Mouse (Mus musculus) common myeloid progenitor, adult 5-6 weeks (primary cell): ENCODE measurements around the gene Phlda1. TPM values are rescaled to one million over a fixed set of nuclear protein-coding genes. Genes with fewer than 3 reads are reported as not detected.

Source experiments
- ATAC-seq: replicated peaks from 2 replicates; pipeline ENCODE4 v1.8.0; 2016; ENCODE audit warnings: low read depth, mild to moderate bottlenecking, moderate TSS enrichment, inconsistent platforms; ENCODE audit not compliant: poor library complexity, severe bottlenecking
- total RNA-seq: library from RNA; stranded (forward); fragments of 200-1000, 187-1606 nt; gene quantifications from 2 replicates; pipeline ENCODE4 v1.2.3, GENCODE M21; 2017

Phlda1 gene
- total RNA-seq, 1 experiment from 2014 or later, result 1.9 TPM

DNA sequence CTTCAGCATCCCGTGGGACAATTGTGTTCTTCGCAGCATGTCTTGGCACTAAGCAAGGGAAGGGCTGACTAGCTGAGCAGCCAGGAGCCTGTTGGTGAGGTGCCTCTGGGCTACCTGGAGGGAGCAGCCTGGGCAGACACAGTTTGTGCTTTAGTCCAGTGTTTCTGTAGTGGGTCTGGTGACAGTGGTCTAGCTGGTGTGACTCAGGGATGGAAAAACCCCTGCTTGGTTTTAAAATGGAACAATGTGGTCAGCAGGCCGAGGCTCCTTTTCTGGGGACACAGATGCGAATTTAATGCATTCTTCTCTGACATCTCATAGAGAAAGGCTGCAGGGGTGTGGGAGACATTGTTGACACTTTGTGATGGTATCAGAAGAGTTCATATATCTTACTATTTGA is 16.1 kb downstream of the Phlda1 start:
- ATAC-seq, result no peak

GRCm38 (mm10) chr10:111523894-111524293 is 17.8 kb downstream of the Phlda1 start:
- no peak for ATAC-seq

GRCm38 (mm10) chr10:111527057-111527456 is 21.0 kb downstream of the Phlda1 start:
- no peak for ATAC-seq

DNA sequence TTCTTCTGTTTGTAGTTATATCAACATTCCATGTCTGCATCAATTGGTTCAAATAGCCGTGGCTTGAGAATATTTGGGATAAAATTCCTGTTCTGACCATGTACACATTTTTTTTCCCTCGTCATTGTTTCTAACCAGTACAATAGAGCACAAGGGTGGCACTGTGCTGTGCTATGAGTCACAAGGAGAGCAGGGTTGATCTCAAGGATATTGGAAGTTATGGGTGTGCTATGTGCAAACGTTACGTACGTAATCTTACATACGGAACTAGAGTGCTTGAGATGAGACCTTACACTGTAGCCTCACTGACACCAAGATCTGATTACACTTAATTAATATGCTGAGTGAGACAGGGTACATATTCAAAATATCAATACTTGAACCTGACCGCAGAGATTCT is 21.5 kb downstream of the Phlda1 start:
- no peak for ATAC-seq

DNA sequence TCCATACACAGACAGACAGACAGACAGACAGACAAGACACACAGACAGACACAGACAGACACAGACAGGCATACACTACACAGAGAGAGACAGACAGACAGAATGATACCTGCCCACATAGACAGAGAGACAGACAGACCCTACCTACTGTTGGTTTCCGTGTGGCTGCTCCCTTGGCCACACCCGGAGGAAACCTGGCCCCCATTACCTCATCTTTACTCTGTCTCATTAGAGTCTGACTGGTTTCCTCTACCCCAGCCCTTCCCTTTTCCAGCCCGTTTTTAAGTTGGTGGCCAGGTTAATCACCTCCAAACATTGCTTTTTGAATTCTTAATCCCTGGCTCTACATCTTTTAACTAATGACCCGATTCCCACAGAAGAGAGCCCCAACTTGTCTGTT is 22.2 kb downstream of the Phlda1 start:
- ATAC-seq, result no peak

- no peak for ATAC-seq
These were observed 24.3 kb downstream of the Phlda1 start for GRCm38 (mm10) chr10:111530398-111530797.

- ATAC-seq, result no peak
These were observed 28.6 kb downstream of the Phlda1 start for GRCm38 (mm10) chr10:111534691-111535090.

DNA sequence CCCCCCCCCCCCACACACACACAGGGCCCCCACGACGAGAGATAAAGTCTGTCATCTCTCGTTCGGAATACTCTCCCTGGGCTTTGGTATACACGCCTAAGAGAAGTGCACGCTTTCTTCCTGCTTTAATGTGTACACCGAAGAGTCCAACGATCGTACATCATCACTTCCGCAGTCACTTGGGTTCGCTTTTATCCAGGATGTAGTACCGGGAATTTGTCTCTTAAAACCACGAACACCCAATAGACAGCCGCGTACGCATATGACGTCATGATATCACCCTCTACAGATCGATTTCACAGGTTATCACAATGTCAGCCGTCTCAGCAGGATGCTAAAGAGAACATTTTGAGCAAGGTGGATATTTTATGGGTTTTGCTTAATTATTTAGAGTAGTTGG is 31.3 kb downstream of the Phlda1 start:
- ATAC-seq, result no peak

- ATAC-seq, result peak; percentile 96
These were observed 33.7 kb downstream of the Phlda1 start for GRCm38 (mm10) chr10:111539724-111540324.

DNA sequence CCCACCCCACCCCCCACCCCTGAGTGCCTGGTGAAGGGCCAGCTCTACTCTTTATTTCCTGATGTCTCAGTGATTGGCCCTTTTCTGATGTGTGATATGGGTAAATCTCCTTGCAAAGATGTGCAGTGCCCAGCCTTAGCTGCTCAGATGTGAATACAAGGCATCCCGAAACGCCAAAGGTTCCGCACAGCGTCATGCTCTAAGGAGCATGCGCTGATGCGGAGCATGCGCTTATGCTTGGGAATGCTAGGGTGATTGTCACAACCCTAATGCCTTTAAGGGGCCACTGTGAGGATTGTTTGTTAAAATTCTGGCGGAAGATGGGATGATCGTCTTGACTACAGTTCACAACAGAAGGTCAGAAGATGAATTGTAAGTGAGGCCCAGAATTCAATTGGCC is 34.6 kb downstream of the Phlda1 start:
- ATAC-seq, result no peak

GRCm38 (mm10) chr10:111543106-111543505 is 37.0 kb downstream of the Phlda1 start:
- ATAC-seq, result no peak

DNA sequence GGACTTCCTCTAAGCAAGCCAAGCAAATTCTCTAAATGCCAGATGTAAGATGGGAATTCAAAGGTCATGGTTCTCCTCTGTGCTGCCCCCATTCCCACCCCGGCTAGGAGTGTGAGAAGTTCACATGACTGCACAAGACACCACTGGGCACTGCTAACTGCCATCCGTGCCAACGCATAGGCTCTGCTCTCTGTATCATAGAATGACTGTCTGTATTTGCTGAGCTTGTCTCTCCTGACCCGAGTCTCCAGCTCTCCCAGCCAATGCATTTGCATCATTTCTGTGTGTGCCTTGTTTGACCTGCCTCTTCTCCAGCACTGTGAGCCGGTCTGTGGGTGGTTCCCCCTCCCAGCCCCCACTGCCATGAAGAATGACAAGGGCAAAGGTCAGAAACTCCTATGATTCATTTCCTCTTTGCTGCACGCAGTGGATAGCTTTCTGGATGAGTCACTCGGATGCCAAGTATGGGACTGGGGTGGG is 37.7 kb downstream of the Phlda1 start:
- ATAC-seq, result 0 out of 2 replicates have a peak, but pooled peaks have one; percentile 3

DNA sequence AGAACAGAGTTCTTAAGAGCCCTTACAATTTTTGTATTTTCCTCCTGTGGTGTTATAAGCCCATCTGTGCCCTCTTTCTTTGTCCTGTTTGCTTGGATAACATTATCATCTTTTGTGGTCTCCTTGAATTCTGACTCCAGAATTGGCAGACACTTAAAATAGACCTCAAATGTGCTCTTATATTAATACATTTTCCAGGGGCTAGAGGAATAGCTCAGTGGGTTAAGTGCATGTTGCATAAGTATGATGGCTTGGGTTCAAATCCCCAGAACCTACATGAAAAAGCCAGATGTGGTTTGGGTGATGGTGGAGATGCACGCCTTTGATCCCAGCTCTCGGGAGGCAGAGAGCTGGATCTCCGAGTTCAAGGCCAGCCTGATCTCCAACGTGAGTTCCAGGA is 38.2 kb downstream of the Phlda1 start:
- no peak for ATAC-seq

GRCm38 (mm10) chr10:111545648-111546047 is 39.6 kb downstream of the Phlda1 start:
- peak; percentile 37; the same call in 1 of the 2 replicates for ATAC-seq

DNA sequence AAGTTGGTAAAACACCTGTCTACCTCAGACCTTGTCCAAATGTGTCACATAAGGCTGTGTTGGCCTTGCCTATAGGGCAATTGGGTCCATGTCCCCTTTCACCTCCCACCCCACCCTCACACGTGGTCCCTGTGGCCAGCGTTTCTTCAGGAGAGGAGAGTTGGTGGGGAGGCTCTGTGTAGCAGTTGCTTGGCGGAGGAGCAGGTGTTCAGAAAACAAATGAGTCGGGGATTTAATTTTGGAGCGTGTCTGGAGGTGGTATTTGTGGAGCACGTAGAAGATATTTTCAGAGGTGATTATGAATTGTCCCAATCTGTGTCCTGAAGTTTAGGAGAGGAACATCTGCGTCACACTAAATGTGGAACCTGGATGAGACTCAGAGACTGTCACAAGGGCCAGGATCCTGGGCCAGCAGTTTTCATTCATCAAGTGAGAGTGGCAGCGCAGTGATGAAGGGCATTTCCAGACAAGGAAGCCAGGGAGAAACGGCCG is 41.8 kb downstream of the Phlda1 start:
- no peak for ATAC-seq

DNA sequence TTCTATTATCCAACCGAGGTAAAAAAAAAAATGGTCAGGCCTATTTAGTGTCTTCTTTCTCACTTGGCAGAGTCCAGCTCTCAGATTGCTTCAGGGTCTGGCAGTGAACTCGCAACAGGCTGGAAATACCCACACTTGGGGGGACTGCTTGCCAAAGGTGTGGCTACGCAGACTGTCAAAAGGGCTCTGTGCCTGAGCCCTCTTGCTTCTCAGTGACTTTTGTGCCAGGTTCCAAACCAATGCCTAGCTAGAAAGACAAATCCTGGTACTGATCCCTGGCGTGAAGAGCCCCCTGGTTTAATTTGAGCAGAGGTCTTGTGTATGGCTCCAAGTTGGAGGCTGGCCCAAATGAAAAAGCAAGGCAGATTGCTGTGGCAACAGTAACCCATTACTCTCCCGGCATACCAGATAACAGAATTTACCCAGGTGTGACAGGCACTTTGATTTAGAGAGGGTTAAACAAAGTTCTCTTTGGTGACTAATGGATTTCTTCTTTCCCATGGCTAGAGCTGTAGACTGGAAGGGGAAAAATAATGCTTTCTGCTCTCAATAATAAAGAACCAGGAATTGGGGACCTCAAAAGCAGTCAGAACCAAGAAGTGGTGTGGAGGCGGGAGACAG is 44.1 kb downstream of the Phlda1 start:
- ATAC-seq, result no peak

DNA sequence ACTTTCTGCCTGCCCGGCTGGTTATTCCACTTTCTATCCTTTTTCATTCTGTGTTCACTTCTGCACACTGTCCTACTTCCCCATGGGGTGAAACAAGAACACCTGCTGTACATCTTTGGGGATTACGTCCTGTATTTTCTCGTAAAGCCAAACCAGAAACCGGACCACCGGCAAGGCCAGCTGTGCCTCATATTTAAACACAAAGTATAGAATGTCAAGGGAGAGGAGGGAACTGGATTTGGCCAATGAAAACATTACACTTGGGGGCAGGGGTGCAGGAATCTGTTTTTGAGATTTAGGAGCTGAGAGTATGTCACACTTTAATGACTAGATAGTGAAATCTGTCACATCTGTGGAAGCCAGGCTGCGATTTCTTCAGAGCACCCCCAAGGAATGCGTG is 47.6 kb downstream of the Phlda1 start:
- ATAC-seq, result no peak

- ATAC-seq, result no peak
These were observed 48.6 kb downstream of the Phlda1 start for GRCm38 (mm10) chr10:111554651-111555050.

DNA sequence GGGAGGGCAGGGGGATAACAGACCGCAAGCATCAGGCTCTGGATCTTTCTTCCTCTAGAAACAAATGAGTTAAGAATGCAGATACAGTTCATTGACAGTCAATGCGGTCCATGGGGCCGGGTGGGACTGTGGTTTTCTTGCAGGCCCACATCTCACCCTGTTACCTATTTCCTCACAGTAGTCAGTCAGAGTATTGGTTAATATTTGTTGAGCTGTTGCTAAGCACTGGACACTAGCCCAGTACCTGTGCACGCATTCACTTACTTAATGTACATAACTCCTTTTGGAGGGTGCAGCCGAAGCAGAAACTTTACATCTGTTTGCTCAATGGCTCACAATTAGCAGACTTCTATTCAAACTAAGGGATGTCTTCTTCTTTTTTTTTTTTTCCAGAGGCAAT is 52.1 kb downstream of the Phlda1 start:
- no peak for ATAC-seq
